Mouse (Mus musculus) heart, adult 18-20 months (tissue): ENCODE results near the gene Plk3. TPM values are rescaled to one million over a fixed set of nuclear protein-coding genes. Genes with fewer than 3 reads are reported as not detected.
A peak's percentile ranks its signal among the peaks of the same experiment; 100 is the strongest.
"Not testable (repeated sequence)": the region's sequence is repeated elsewhere in the genome, so short reads cannot be mapped to it uniquely, and the experiment has no call there.

Source experiments
- DNase-seq, 2 experiments: peaks; one replicate each; pipeline ENCODE4 v3.0.0; 2021 to 2022; ENCODE audit warnings: mixed read lengths in 1 of 2
- long read RNA-seq, 2 experiments: library from polyadenylated mRNA; stranded (forward); transcript quantifications; one replicate each; pipeline ENCODE4 v2.0.0; 2021
- total RNA-seq, 2 experiments: library from RNA; stranded (reverse); gene quantifications; 2 replicates each; pipeline ENCODE4 v1.2.3; 2021

Gene Plk3
- total RNA-seq, result 1 to 10 TPM; 1.4 TPM
- long read RNA-seq, experiment 1, partial matches to known transcripts, result 0 of 5 reads
- long read RNA-seq, experiment 1, other reads (novel, unspliced or antisense), result 2 of 5 reads
- long read RNA-seq, experiment 2, partial matches to known transcripts, result 0 of 3 reads
- long read RNA-seq, experiment 2, other reads (novel, unspliced or antisense), result 1 of 3 reads

- peak; percentile 98 to 99 for DNase-seq
These were observed at the start of gene Plk3 for GRCm38 (mm10) chr4:117133817-117134600. Gene Plk3 (minus strand): TSS chr4:117133963.

- DNase-seq, result not testable (repeated sequence)
These were observed 49.0 kb upstream of the Plk3 start for GRCm38 (mm10) chr4:117182759-117183096.

- DNase-seq, result peak; percentile 93 to 97
These were observed 48.3 kb upstream of the Plk3 start, which contains the start of gene Kif2c for GRCm38 (mm10) chr4:117181863-117182758. Gene Kif2c (minus strand): TSS chr4:117182639.

- no peak for DNase-seq
These were observed 36.2 kb upstream of the Plk3 start for GRCm38 (mm10) chr4:117169936-117170335.

- no peak for DNase-seq
These were observed 27.4 kb upstream of the Plk3 start for GRCm38 (mm10) chr4:117161183-117161582.

GRCm38 (mm10) chr4:117159666-117160065 lies 25.9 kb upstream of the Plk3 start:
- DNase-seq, result no peak

GRCm38 (mm10) chr4:117156372-117156771 lies 22.6 kb upstream of the Plk3 start:
- no peak for DNase-seq

- peak; percentile 92 to 93 for DNase-seq
These were observed 22.1 kb upstream of the Plk3 start, which contains the start of gene Rps8 for GRCm38 (mm10) chr4:117155792-117156355. Gene Rps8 (minus strand): TSS chr4:117156243.

GRCm38 (mm10) chr4:117155020-117155791 lies 21.4 kb upstream of the Plk3 start:
- DNase-seq, result peak in 1 of 2 experiments; percentile 30

- no peak for DNase-seq
These were observed 19.0 kb upstream of the Plk3 start for GRCm38 (mm10) chr4:117152714-117153113.

- DNase-seq, result no peak
These were observed 17.7 kb upstream of the Plk3 start for GRCm38 (mm10) chr4:117151416-117151815.

GRCm38 (mm10) chr4:117150212-117150733 lies 16.5 kb upstream of the Plk3 start:
- no peak for DNase-seq

GRCm38 (mm10) chr4:117149291-117150211 lies 15.8 kb upstream of the Plk3 start:
- no peak for DNase-seq

GRCm38 (mm10) chr4:117148815-117149214 lies 15.1 kb upstream of the Plk3 start:
- no peak for DNase-seq

GRCm38 (mm10) chr4:117148047-117148713 lies 14.4 kb upstream of the Plk3 start:
- DNase-seq, result no peak

GRCm38 (mm10) chr4:117146176-117146575 lies 12.4 kb upstream of the Plk3 start:
- DNase-seq, result peak; percentile 82 to 88

- no peak for DNase-seq
These were observed 11.5 kb upstream of the Plk3 start for GRCm38 (mm10) chr4:117145248-117145647.

GRCm38 (mm10) chr4:117143023-117143422 lies 9.3 kb upstream of the Plk3 start:
- no peak for DNase-seq

- DNase-seq, result peak in 1 of 2 experiments; percentile 4
These were observed 6.8 kb upstream of the Plk3 start for GRCm38 (mm10) chr4:117140613-117141012.
